ENCODE assay signal across 15 mouse cellular contexts in the genomic region with DNA sequence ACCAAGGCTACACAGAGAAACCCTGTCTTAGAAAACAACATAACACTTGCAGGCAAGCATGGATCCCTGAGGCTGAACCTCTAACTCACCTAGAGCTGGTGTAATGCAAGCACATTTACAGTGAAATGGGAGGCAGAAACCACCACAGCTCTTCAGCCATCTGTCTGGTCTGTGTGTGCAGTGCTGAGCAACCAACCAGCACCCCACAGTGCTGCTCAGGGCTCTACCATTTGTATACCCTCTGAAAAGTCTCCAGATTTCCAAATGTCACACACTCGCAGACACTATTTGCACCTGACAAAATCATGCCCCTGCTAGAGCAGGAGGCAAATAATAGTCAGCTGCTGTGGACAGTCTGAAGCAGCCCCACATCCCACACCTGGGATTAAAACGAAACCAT. TPM values are rescaled to one million over a fixed set of nuclear protein-coding genes. Genes with fewer than 3 reads are reported as not detected.
DNase-seq lines count a peak whose midpoint lies in the region; ATAC-seq and TF ChIP-seq lines count a peak whose summit lies in the region.
"Had no signal": no experiment of that assay in that cellular context is flagged by ENCODE, and none has a peak within 500 bp of the region (broad histone marks: within the 10 kb centered on the region; RNA-seq: fewer than 3 reads in every experiment).

No protein-coding gene starts in this region.

- TF ChIP-seq CTCF in midbrain, postnatal 0 days (IDR thresholded peaks at IDR 0.05) = no peak

- intact Hi-C loops in heart, postnatal 10 days (cut with DNase I) = no loop called here

- peak; percentile 84; the same call in 1 of the 2 replicates for ATAC-seq in cerebellum, adult (ENCODE audit: insufficient number of reproducible peaks, low FRiP score, low TSS enrichment)
- no peak for ATAC-seq in heart, embryonic 15.5 days (replicated peaks; ENCODE audit: insufficient number of reproducible peaks, insufficient read depth, low FRiP score, low read depth)
- no peak for ATAC-seq in midbrain, embryonic 15.5 days (replicated peaks)
- no peak for ATAC-seq in midbrain, postnatal 0 days (ENCODE audit: low FRiP score)
- ATAC-seq: intestine, postnatal 0 days had no signal

- WGBS in heart, embryonic 15.5 days = 84% methylated on average over 2 of the region's 2 CpGs
- WGBS in midbrain, embryonic 15.5 days = 88% methylated on average over 2 of the region's 2 CpGs
- WGBS in midbrain, postnatal 0 days = 88% methylated on average over 2 of the region's 2 CpGs

- peaks cover 41% of the 10 kb centered on the region for H3K4me1 ChIP-seq in heart, embryonic 15.5 days (replicated peaks)
- peaks cover 41% of the 10 kb centered on the region for H3K4me1 ChIP-seq in midbrain, embryonic 15.5 days
- H3K4me1 ChIP-seq in midbrain, postnatal 0 days (ENCODE audit: insufficient read depth, low read length) = peaks cover 5% of the 10 kb centered on the region; the same call in 1 of the 2 replicates

- peak overlapping the region; percentile 72 for H3K27ac ChIP-seq in heart, embryonic 15.5 days
- 0 out of 2 replicates have a peak overlapping the region, but pooled peaks have one; percentile 24 for H3K27ac ChIP-seq in midbrain, embryonic 15.5 days
- no peak overlapping the region for H3K27ac ChIP-seq in midbrain, postnatal 0 days (ENCODE audit: low read depth, low read length)
- H3K27ac ChIP-seq: liver, embryonic 14.5 days had no signal

- no peak overlapping the region for H3K9ac ChIP-seq in heart, embryonic 15.5 days
- no peak overlapping the region for H3K9ac ChIP-seq in midbrain, embryonic 15.5 days
- no peak overlapping the region for H3K9ac ChIP-seq in midbrain, postnatal 0 days (replicated peaks; ENCODE audit: low read length, poor library complexity, severe bottlenecking)
- H3K9ac ChIP-seq: liver, embryonic 14.5 days had no signal

- no peak overlapping the region for H3K4me2 ChIP-seq in heart, embryonic 15.5 days
- no peak overlapping the region for H3K4me2 ChIP-seq in midbrain, embryonic 15.5 days
- no peak overlapping the region for H3K4me2 ChIP-seq in midbrain, postnatal 0 days (ENCODE audit: low read depth, low read length, poor library complexity, severe bottlenecking)

- no peak overlapping the region for H3K4me3 ChIP-seq in heart, embryonic 15.5 days
- no peak overlapping the region for H3K4me3 ChIP-seq in midbrain, embryonic 15.5 days
- no peak overlapping the region for H3K4me3 ChIP-seq in midbrain, postnatal 0 days (ENCODE audit: low read depth, low read length)
- H3K4me3 ChIP-seq: erythroblast, embryonic 14.5 days had no signal

- H3K36me3 ChIP-seq in heart, embryonic 15.5 days = no peaks in the 10 kb centered on the region
- no peaks in the 10 kb centered on the region for H3K36me3 ChIP-seq in midbrain, embryonic 15.5 days (replicated peaks)
- no peaks in the 10 kb centered on the region for H3K36me3 ChIP-seq in midbrain, postnatal 0 days (ENCODE audit: insufficient read depth, low read length)

- H3K27me3 ChIP-seq in heart, embryonic 15.5 days = no peaks in the 10 kb centered on the region
- H3K27me3 ChIP-seq in midbrain, embryonic 15.5 days (replicated peaks) = no peaks in the 10 kb centered on the region
- no peaks in the 10 kb centered on the region for H3K27me3 ChIP-seq in midbrain, postnatal 0 days (ENCODE audit: insufficient read depth, low read length)

- H3K9me3 ChIP-seq in heart, embryonic 15.5 days (replicated peaks) = no peaks in the 10 kb centered on the region
- no peaks in the 10 kb centered on the region for H3K9me3 ChIP-seq in midbrain, embryonic 15.5 days
- no peaks in the 10 kb centered on the region for H3K9me3 ChIP-seq in midbrain, postnatal 0 days (ENCODE audit: low read length)

- no peak for DNase-seq in cerebellum, postnatal 4 days (ENCODE audit: low spot score in 2 of 2)
- DNase-seq in heart, postnatal 10 days = no peak
- no peak for DNase-seq in midbrain, postnatal 0 days (ENCODE audit: low spot score)
- DNase-seq in embryo, embryonic 9.5 days (ENCODE audit: extremely low spot score) = no peak
- no peak for DNase-seq in adrenal gland, adult 2 months
- DNase-seq: adrenal gland, postnatal 25 days; gastrocnemius, postnatal 25 days; kidney, postnatal 25 days; lung, postnatal 4 days had no signal

RNA-seq across cellular contexts. Expression of gene Rere, which starts 31.2 kb away (rescaled TPM):
- 17.6 and 26.1 TPM in 2 replicates for polyA plus RNA-seq in heart, embryonic 15.5 days (2015; fragmentation: Nextera tagmentation; extraction: Ambion mirVana)
- total RNA-seq in heart, postnatal 10 days (2021) = 10 to 100 TPM; 62.1 to 68.0 TPM
- polyA plus RNA-seq in midbrain, embryonic 15.5 days (2015; fragmentation: Nextera tagmentation; extraction: Ambion mirVana) = 32.1 and 37.4 TPM in 2 replicates
- total RNA-seq in midbrain, postnatal 0 days (2014; rRNA removed) = 36.8 and 44.3 TPM in 2 replicates
- 17.9 and 22.7 TPM in 2 replicates for polyA plus RNA-seq in midbrain, postnatal 0 days (2015; fragmentation: Nextera tagmentation; extraction: Ambion mirVana)
- 100 to 1,000 TPM; 104 to 105 TPM for total RNA-seq in adrenal gland, adult 2 months (2021)
- polyA plus RNA-seq in adrenal gland, adult 2 months (2012; rRNA removed) = 81.0 and 112 TPM in 2 replicates
